Mouse (Mus musculus) embryo, embryonic 11 days (tissue): ENCODE results near the gene Limch1.

Source experiments
- DNase-seq: peaks from one replicate; pipeline ENCODE4 v3.0.0-alpha.2; 2015

Gene Limch1

DNA sequence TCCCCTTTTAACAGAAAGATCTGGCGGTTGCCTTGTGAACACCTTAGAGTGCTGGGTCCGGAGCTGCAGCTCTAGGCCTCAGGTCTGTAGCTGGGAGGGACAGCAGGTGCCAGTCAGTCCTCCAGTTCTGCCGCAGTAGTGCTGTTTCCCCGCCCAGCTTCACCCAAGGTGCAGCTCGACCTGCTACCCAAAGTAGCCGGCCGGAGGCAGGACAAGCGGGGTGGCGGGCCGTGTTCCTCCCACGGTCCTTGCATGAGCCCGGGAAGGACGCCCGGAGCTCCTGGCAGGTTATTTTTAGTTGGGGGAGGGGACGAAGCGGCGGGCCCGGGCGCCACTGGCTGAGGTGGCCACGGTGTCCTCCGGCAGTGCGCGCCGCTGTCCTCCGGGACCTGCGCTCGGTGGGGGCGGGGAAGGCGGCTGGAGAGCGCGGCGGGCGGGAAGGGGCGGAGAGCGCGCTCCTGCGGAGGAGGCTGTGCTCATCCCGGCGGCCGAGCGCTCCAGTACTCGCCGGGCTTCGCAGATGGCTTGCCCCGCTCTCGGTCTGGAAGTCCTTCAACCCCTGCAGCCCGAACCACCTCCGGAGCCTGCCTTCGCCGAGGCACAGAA is at the start of gene Limch1:
Limch1 (plus strand) TSS at position 438 of the 606 bp plus-strand sequence.
- peak; percentile 79 for DNase-seq

DNA sequence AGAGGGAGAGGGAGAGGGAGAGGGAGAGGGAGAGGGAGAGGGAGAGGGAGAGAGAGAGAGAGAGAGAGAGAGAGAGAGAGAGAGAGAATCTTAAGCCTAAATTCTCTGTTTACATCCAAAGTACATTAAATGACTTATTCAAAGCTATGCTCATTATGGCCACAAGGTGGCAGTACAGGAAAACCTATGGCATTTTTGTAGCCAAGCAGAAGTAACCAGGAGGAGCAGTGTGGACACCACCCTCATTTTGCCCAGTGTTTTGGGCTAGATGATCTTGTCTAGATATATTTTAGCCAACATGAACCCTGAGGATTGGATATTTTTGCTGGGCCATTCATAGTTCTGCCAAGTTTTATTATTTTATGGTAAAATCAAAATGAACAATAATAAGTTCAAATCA is 48.5 kb upstream of the Limch1 start:
- DNase-seq, result peak; percentile 82

DNA sequence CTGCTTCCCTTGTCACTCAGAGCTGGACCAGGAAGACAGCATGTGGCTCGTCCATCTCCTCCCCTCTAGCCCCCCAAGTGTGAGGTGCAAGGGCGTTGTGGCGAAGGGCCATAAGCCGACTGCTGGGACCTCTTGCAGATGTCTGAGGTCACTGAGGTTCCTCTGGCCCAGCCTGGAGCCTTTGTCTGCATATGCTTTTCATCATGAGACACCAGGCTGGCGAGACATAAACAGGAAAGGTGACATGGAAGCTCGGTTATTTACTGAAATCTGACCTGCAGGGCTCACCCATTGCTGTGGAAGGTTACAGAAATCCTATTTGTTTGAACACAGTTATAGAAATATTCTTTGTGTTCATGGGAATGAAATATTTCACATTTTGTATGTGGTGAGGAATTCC is 45.7 kb upstream of the Limch1 start:
- peak; percentile 56 for DNase-seq

DNA sequence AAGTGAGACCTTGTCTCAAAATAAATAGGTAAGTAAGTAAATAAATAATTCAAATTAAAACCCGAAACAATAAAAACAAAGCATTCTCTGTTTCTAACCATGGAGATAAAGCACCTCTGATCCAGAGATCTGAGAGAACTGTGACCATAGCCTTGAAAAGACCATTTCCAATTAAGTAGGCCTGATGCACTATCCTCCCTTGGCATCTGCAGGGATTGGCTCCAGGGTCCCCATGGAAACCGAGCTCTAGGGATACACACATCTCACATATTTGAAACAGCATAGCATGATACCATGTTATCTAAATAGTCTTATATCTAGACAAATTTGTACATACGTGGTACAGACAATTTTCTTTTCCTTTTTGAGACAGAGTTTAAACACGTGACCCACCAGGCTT is 43.7 kb upstream of the Limch1 start:
- no peak for DNase-seq

DNA sequence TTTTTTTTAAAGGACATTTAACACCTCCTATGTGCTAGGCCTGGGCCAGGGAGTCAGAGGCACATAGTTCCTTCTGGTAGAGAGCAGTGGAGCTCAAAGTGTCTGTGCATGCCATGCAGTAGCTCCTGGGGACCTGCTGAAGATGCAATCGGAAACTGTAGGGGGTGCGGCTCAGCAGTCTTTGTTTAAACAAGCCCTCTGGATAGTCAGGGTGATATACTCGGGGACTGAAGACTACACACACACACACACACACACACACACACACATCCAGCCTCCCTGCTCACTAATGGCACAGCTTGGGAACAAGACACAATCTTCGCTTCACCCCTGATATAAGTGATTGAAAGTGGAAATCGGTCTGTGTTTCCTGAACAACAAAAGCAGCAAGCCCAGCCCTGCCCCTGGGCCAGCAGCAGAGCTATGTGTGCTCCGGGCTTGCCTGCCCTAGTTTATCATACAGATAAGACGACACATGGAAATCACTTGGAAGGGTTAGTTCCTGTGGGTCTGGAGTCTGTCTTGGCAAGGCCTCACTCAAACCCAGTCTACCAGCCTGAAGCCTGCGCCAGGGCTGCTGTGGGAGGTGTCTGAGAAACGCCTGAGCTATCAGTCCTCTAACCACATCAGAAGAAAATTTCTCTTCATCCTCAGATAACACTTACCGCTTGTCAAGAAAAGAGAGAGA is 42.2 kb upstream of the Limch1 start:
- DNase-seq, result no peak

DNA sequence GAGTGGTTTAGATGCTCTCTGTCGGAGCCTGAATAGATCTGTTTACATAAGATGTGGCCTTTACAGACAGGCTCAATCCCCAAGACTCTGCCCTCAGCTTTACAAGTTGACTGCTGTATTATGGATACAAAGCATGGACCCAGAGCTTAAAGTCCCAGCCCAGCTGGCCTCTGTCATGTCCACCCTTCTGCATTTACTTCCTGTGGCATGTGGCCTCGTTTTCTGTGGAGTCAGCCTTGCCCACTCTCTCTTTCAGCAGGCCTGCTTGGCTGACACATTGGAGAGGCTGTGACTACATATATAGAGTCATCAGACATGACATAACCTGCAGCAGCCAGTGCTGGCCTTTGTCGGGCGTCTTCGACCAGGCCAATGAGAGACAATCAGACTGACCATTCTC is 37.8 kb upstream of the Limch1 start:
- no peak for DNase-seq

DNA sequence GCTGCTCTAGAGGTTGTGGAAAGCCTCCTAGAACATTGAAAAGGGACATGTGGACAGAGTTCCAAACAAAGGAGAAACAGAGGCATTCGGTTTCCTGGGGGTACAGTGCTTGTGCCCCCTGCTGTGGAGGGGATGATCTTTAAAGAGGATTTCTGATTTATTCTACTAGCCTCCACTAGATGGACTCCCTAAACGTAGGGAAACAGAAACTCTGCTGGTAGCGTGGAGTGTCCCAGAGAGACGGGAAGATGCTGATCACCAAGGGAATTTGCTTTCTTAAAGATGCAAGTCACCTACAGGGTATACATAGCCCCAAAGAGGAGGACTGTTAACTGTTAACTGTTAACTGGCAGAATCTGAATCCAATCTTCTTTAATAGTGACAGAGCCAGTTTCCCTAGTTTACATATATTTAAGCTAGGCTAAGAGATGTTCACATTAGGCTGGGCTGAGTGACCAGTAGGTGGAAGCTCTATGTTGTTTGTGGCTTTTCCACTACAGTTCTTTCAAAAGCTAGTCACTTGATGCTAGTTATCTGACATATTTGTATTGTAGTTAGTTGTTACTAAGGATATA is 35.1 kb upstream of the Limch1 start:
- DNase-seq, result no peak

DNA sequence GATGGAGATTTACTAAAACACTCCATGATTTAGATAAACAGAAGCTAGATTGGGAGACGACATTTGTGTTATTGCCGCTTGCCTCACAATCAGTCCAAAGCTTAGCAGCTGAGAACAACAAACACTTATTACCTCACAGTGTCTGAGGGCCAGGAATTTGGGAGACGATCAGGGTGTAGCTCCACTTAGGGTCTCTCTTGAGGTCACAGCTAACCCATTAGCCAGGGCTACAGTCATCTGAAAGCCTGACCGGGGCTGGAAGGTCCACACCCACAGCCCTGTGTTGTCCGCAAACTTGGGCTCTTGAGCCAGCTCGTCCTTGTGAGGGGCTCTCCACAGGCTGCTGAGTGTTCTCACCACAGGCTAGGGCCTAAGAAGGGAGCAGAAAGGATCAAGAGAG is 32.8 kb upstream of the Limch1 start:
- DNase-seq, result no peak

DNA sequence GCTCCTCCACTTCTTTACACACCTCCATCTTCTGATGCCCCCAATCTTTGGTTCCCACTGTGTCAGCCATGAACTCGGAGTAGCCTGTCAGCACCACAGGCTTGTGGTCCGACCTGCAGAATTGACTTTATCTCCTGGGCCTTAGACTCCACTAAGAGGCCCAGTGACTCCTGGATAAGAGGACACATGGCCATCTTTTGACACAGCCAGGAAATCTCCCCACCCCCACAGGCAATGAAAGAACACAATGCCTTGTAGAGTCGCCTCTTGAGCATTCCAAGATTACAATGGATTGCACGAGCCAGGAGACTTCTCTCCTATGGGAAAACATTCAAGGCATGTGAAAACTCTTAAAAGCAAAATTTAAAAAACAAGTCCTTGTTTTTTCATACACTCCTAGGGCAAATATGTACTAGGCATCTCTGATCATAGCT is 30.1 kb upstream of the Limch1 start:
- no peak for DNase-seq

DNA sequence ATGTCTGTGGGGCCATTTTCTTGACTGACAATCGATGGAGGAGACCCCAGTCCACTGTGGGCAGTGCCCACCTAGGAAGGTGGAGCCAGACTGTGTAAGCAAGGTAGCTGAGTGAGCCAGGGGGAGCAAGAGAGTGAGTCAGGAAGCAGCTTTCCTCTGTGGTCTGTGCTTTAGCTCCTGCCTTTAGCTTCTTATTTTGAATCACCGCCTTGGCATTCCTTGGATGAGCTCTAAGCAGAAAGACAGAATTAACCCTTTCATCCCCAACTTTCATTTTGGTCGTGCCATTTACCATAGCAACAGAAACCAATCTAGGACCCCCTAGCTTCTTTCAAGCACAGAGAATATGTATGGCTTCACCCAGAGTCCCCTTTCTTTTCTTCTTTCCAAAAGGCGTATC is 27.7 kb upstream of the Limch1 start:
- DNase-seq, result no peak

DNA sequence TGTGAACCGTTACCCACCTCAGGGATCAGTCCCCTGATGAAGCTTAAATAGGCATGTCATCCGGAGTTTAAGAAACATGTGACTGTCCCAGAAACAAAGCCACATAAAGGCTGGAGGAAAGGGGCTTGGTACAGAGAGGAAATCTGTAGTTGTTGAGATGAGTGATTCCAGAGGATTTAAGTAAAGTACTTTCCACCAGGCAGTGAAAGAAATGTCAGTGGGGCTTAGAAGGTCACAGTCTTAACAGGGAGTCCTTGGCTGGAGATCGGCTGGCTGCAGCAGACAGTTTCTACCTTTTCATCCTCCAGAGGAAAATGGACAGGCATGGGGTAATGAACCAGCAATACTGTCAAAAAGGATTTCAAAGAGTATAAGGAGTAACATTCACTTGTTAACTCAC is 27.2 kb upstream of the Limch1 start:
- DNase-seq, result no peak

DNA sequence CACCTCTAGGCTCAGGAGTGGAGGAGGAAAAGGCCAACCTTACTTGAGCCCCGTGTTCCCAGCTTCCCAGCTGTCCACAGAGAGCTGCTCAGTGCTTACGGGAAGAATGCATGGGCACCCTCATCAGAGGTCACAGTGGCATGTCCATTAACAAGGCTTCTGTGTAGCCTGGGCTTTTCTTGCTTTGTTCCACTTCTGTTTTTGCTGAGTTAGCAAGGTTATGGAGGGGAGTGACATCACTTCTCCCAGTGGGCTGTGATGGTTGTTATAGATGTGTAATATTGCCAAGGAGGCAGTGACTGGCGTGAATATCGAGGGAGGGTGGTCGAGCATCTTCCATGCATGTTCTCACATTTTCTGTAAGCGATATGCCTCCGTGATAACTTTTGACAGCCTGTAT is 26.7 kb upstream of the Limch1 start:
- no peak for DNase-seq

DNA sequence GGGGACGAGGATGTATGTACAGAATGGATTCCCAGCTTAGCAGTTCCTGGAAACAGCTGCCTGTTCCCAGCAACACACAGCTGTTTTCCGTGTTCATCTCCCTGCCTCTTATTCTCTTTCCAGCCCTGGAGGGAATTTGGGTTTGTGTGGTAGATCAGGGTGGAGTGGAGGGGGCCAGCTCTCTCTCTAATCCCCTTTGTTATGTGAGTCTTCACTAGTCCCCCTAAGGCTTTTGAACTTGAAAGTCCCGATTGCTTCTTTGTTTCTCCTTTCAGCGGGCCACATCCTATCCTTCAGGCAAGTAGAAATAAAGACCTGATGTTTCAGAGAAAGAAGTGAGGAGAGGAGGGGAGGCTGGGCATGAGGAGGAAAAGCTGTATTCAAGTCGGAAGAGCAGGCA is 24.7 kb upstream of the Limch1 start:
- no peak for DNase-seq

DNA sequence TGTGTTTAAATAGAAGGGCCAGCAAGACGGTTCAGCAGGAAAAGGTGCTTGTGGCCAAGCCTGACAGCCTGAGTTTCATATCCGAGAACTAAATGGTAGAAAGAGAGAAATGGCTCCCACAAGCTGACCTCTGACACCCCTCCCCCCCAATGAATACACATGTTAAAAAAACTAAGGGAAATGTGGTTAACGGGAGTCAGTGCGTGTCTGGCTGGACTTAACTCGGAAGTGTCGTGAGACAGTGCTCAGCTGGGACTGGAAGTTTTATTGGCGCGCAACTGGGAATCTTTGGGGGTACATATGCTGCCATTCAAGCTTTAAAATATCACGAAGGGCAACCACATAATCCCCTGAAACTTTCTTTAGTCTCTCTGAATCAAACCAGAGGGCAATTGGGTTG is 23.0 kb upstream of the Limch1 start:
- no peak for DNase-seq

DNA sequence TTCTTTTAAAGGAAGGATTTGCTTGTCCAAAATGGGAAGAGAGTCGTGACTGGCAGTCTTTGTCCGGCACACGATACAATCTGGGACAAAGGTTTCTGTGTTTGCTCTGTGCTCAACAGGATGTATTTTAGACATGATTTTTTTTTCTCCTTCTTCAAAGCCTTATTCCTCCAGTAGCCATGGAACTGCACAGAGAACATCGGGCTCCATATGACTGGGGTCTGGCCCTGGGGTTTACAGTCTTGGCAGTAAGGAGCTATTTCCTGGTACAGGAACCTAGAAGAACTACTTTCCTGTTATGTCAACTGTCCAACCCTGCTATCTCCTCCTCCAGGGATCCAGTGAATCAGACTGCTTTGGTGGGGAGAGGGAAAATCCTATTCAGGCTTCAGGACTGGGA is 22.6 kb upstream of the Limch1 start:
- no peak for DNase-seq

DNA sequence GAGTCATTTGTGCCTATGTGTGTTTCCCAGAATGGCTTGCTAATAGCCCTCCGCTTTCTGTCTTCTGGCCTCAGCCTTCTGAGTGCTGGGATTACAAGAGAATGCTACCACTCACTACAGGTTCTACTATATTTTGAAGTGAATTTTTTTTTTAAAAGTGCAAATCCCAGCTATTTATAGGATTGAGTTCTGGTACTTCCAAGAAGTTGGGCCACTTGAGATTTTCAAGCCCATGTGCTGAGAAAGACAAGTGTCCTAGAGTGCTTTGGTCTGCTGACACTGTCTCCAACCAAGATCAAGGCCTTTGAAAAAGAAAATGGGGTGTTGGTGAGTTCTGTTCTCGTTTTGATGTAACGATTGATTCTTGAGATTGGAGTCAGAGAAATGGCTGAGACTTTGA is 22.0 kb upstream of the Limch1 start:
- no peak for DNase-seq

DNA sequence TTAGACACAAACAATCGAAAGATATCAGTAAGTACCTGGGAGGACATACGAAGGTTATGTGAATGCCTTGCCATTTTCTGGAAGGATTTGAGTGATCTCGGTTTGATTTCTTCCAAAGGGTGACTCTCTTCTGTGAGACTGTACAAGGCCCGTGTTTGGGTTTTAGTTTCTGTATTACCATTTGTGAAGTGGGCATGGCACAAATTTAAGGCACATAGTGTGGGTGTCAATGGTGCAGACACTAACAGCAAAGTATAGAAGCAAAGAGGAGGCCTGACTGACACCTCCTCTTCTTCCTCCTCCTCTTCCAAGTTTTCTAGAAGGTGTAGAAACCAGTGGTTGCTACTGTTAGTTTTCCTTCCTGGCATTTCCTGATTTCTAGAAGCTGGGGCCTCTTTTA is 16.3 kb upstream of the Limch1 start:
- DNase-seq, result no peak

DNA sequence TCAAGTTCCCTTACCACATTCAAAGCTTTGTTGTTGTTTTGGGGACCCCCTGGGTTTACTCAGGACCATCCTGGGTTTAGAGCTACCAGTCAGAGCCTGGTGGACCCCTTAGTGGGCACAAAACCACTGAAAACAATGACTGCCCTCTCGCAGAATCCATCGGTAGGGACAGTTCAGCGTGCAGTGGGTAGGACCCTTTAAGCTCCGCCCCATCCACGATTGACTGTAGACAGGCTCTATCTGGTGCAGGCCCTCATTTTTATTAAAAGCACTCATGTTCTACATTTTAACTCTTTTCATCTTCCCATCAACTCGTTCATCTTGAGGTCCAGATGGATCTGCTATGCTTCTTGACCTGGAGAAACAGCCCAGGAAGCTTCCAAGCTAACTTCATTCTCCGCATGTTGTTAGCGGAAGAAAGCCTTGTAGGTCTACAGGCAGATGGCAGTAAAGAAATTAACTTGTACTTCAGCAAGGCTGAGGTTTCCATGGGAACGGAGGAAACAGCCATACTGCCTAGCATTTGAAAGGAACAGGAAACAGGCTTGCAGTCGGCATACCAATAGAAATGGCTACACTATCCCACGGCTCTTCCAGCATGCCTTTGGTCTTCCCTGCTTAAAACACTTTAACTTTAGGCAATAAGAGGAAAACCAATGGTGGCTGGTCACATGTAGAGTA is 14.9 kb upstream of the Limch1 start:
- peak; percentile 89 for DNase-seq

DNA sequence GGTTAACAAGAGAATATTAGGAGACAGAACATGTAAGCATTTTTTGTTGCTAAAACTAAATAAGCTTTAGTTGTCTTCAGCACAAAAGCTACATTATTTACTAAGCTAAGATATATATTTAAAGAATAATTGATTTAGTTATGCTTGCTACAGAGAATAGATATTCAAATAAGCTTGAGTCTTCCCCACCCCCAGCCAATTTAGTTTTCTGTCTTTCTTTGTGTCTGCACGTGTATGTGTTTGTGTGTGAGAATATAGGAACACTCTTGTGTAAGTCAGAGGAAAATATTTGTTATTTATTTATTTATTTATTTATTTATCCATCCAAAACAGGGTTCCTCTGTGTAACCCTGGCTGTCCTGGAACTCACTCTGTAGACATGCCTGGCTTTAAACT is 14.3 kb upstream of the Limch1 start:
- DNase-seq, result no peak

DNA sequence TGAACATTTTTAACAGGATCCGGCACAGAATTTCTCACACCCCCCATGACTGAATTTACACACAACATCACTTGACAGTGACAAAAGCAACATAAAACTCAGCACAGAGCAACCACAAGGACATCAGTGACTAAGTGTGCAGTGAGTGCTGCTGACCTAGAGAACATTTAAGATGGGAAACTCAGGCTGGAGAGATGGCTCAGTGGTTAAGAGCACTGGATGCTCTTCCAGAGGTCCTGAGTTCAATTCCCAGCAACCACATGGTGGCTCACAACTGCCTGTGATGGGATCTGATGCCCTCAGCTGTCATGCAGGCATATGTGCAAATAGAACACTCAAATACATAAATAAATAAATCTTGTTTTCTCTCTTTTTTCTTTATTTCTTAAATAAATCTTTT is 12.1 kb upstream of the Limch1 start:
- DNase-seq, result no peak

DNA sequence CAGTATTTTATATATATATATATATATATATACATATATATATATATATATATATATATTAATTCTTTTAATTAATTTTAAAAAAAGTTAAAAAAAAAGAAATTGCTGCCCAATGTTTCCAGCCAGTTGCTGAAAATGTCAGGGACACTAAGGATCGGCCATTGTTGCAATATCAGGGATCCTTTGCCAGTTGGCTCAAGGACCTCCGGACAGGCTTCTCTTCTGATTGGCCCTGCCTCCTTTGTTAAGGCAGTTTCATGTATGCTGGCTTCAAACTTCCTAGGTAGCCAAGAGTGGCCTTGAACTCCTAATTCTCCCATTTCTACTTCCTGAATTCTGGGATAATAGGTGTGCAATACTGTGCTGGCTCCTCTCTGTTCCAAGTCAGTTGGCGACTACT is 6.3 kb upstream of the Limch1 start:
- no peak for DNase-seq

DNA sequence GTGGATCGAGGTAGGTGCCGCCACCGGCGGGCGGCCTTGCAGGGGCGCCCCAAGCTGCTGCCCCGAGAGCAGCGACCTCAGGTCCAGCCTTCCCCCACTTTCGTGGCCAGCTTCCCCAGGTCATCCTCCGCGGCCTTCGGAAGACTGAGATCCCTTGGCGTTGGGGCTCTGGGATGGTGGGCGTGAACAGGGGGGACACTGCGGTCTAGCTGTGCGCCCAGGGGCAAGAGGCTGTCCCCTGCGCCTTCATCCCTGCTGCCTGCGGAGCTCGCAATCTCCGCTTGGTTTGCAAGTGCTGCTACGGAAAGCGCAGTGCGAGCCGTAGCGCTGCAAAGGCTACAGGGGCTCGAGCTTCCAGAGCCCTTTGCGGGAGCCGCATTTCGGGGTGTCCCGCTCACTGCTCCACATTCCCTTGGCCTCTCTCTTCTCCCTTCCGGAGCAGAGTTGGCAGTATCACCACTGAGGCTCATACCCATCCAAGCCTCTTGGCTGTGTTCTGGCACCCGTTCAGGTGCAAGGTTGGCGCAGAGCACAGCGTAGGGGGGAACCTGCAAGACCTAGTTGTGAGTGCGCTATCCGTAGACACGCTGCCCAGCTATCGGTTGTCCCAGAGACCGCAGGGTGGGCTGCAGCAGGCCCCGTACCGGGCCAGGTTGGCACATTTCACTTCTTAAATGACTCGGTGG is 512 bp downstream of the Limch1 start:
- peak; percentile 81 for DNase-seq

DNA sequence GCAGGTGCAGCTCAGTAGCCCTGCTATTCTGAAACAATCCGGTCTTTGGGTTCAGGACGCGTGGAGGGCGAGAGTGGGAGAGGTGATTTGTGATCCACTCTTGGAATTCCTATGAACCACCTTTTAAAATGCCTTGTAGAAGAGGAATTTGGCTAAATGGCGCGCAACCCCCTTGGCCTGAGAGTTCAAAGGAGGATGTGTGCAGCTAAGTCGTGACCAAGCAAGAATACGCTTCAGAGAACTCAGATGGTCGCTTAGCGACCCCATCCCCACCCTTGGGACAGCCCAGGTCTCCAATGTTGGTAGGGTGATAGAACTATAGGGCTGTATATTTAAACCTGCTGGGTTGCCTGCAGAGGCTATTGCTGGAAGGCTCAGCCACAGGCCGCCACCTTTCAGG is 1.1 kb downstream of the Limch1 start:
- no peak for DNase-seq
